8 mouse cellular contexts compared by ENCODE assay signal in genomic region chr2:167989310-167989709, GRCm38 (mm10). TPM values are rescaled to one million over a fixed set of nuclear protein-coding genes. Genes with fewer than 3 reads are reported as not detected.
DNase-seq lines count a peak whose midpoint lies in the region; ATAC-seq and TF ChIP-seq lines count a peak whose summit lies in the region.

No protein-coding gene starts in this region.

- TF ChIP-seq CTCF in kidney, postnatal 0 days (IDR thresholded peaks at IDR 0.05; ENCODE audit: low read depth), result no peak
- TF ChIP-seq CTCF in MEL (IDR thresholded peaks at IDR 0.05 in 2 of 3, conservative IDR thresholded peaks at IDR 0.05 in 1 of 3; ENCODE audit: control insufficient read depth in 1 of 3, insufficient read depth in 1 of 3, low read depth in 2 of 3, low read length in 3 of 3, poor library complexity in 1 of 3, severe bottlenecking in 1 of 3), result no peak

- TF ChIP-seq POLR2A in MEL (IDR thresholded peaks at IDR 0.05; ENCODE audit: control insufficient read depth in 1 of 2, insufficient read depth in 1 of 2, low read depth in 1 of 2, low read length in 2 of 2, poor library complexity in 1 of 2), result no peak

- H3K4me3 ChIP-seq in kidney, postnatal 0 days (replicated peaks; ENCODE audit: low read depth, low read length), result no peak overlapping the region
- H3K4me3 ChIP-seq in MEL (ENCODE audit: control insufficient read depth in 1 of 2, insufficient read depth in 1 of 2, low read depth in 2 of 2, low read length in 2 of 2), result no peak overlapping the region

- H3K4me1 ChIP-seq in kidney, postnatal 0 days (replicated peaks; ENCODE audit: insufficient read depth, low read length), result no peaks in the 10 kb centered on the region; the same call in 1 of the 2 replicates
- H3K4me1 ChIP-seq in MEL (ENCODE audit: control insufficient read depth in 1 of 2, insufficient read depth in 2 of 2, low read length in 2 of 2), result no peaks in the 10 kb centered on the region

- no peaks in the 10 kb centered on the region for H3K9me3 ChIP-seq in kidney, postnatal 0 days (replicated peaks; ENCODE audit: low read length)
- no peaks in the 10 kb centered on the region for H3K9me3 ChIP-seq in MEL (replicated peaks; ENCODE audit: insufficient read depth, low read length)

- WGBS in kidney, postnatal 0 days, result 59% methylated on average over 14 of the region's 14 CpGs

- TF ChIP-seq EP300 in MEL (IDR thresholded peaks at IDR 0.05; ENCODE audit: low read depth in 1 of 2, low read length in 2 of 2), result no peak

- H3K4me2 ChIP-seq in kidney, postnatal 0 days (ENCODE audit: low read length), result no peak overlapping the region

- H3K36me3 ChIP-seq in kidney, postnatal 0 days (ENCODE audit: insufficient read depth, low read length), result no peaks in the 10 kb centered on the region
- H3K36me3 ChIP-seq in MEL (ENCODE audit: control insufficient read depth in 1 of 2, insufficient read depth in 2 of 2, low read length in 2 of 2), result no peaks in the 10 kb centered on the region

- H3K27me3 ChIP-seq in kidney, postnatal 0 days (ENCODE audit: insufficient read depth, low read length), result no peaks in the 10 kb centered on the region
- peaks cover 1 to 2% of the 10 kb centered on the region in 2 experiments; a peak in 2 of 4 replicates for H3K27me3 ChIP-seq in MEL (ENCODE audit: control insufficient read depth in 1 of 2, insufficient read depth in 2 of 2, low read length in 2 of 2)

- TF ChIP-seq RAD21 in MEL (IDR thresholded peaks at IDR 0.05; ENCODE audit: low read depth, low read length), result no peak

- 0 out of 2 replicates have a peak overlapping the region, but pooled peaks have one; percentile 3 for H3K9ac ChIP-seq in kidney, postnatal 0 days (ENCODE audit: low read depth, low read length)
- H3K9ac ChIP-seq in MEL (ENCODE audit: control insufficient read depth, low read depth, low read length, poor library complexity, severe bottlenecking), result no peak overlapping the region

- DNase-seq in kidney, postnatal 0 days (ENCODE audit: low spot score), result no peak
- no peak for DNase-seq in kidney, adult 11 months
- DNase-seq in MEL (ENCODE audit: low read depth, low spot score), result peak; percentile 20
- DNase-seq in gastrocnemius, postnatal 4 days (ENCODE audit: low spot score in 2 of 2), result peak; percentile 50 to 70
- DNase-seq in lung, postnatal 25 days (ENCODE audit: low spot score), result peak; percentile 44
- DNase-seq in retina, postnatal 1 day, result no peak
- DNase-seq in embryo, embryonic 10 days (ENCODE audit: low spot score), result no peak
- DNase-seq in c-Kit-positive CD71-positive TER-119-positive erythroid progenitor cells, embryonic 14.5 days (ENCODE audit: low spot score), result no peak

- no peaks in the 10 kb centered on the region for H3K79me2 ChIP-seq in MEL (ENCODE audit: control insufficient read depth, insufficient read depth, low read length, poor library complexity)

- no peak overlapping the region for H3K27ac ChIP-seq in kidney, postnatal 0 days
- no peak overlapping the region for H3K27ac ChIP-seq in MEL (ENCODE audit: control insufficient read depth, low read depth, low read length)

- ATAC-seq in kidney, postnatal 0 days (replicated peaks; ENCODE audit: low FRiP score, low read depth), result no peak

TF ChIP-seq in MEL, 35 proteins besides CTCF, POLR2A, EP300 and RAD21:
- TF ChIP-seq MAX (IDR thresholded peaks at IDR 0.05; ENCODE audit: low read length) (no peak), USF1 (IDR thresholded peaks at IDR 0.05; ENCODE audit: low read depth, low read length) (no peak), USF2 (IDR thresholded peaks at IDR 0.05; ENCODE audit: borderline replicate concordance in 1 of 2, insufficient read depth in 1 of 2, low read depth in 1 of 2, low read length in 2 of 2) (no peak)

RNA-seq across cellular contexts. Expression of gene Ripor3, which starts 21.1 kb away (rescaled TPM):
- 2.3 and 2.8 TPM in 2 replicates for polyA plus RNA-seq in kidney, postnatal 0 days (2015; fragmentation: Nextera tagmentation; extraction: Ambion mirVana)
- total RNA-seq in MEL (2012; rRNA removed), result not detected in 2 replicates
- polyA plus RNA-seq in MEL (2012; ENCODE audit: insufficient read depth in 1 of 2, insufficient read length in 2 of 2, low read depth in 1 of 2, low replicate concordance in 2 of 2, missing spikeins in 1 of 2), result not detected
- 1 to 10 TPM; 5.7 to 7.9 TPM for total RNA-seq in gastrocnemius, postnatal 4 days (2021)

RNA-seq across cellular contexts. Expression of gene Ptpn1, which starts 57.5 kb away (rescaled TPM):
- 54.2 and 65.2 TPM in 2 replicates for polyA plus RNA-seq in kidney, postnatal 0 days (2015; fragmentation: Nextera tagmentation; extraction: Ambion mirVana)
- 55.3 and 55.9 TPM in 2 replicates for total RNA-seq in MEL (2012; rRNA removed)
- polyA plus RNA-seq in MEL (2012; ENCODE audit: insufficient read depth in 1 of 2, insufficient read length in 2 of 2, low read depth in 1 of 2, low replicate concordance in 2 of 2, missing spikeins in 1 of 2), result 10 to 100 TPM in 1 of 2 experiments, not detected in 1; 62.9 TPM
- total RNA-seq in gastrocnemius, postnatal 4 days (2021), result 10 to 100 TPM; 28.5 to 31.3 TPM

Comparison
In these comparisons a context has a peak if more than half of its experiments do, and no peak if none do; other contexts are left out.
1. DNase-seq: peak in MEL (single experiment), gastrocnemius, postnatal 4 days (2 of 2) and lung, postnatal 25 days (single experiment); none in kidney, postnatal 0 days (single experiment), kidney, adult 11 months (single experiment), retina, postnatal 1 day (single experiment), embryo, embryonic 10 days (single experiment) and c-Kit-positive CD71-positive TER-119-positive erythroid progenitor cells, embryonic 14.5 days (single experiment).